Mouse (Mus musculus) adrenal gland, postnatal 0 days (tissue): Measurements from ENCODE around the gene Sgms1. TPM values are rescaled to one million over a fixed set of nuclear protein-coding genes. Genes with fewer than 3 reads are reported as not detected.

Experiments used
- polyA plus RNA-seq: library from polyadenylated mRNA; unstranded; fragments of >200 nt; fragmentation: Nextera tagmentation; extraction: Ambion mirVana; gene quantifications from 2 replicates; pipeline ENCODE4 v1.2.1, GENCODE M21; 2015

Sgms1 gene
- 19.4 and 46.7 TPM in 2 replicates for polyA plus RNA-seq

DNA sequence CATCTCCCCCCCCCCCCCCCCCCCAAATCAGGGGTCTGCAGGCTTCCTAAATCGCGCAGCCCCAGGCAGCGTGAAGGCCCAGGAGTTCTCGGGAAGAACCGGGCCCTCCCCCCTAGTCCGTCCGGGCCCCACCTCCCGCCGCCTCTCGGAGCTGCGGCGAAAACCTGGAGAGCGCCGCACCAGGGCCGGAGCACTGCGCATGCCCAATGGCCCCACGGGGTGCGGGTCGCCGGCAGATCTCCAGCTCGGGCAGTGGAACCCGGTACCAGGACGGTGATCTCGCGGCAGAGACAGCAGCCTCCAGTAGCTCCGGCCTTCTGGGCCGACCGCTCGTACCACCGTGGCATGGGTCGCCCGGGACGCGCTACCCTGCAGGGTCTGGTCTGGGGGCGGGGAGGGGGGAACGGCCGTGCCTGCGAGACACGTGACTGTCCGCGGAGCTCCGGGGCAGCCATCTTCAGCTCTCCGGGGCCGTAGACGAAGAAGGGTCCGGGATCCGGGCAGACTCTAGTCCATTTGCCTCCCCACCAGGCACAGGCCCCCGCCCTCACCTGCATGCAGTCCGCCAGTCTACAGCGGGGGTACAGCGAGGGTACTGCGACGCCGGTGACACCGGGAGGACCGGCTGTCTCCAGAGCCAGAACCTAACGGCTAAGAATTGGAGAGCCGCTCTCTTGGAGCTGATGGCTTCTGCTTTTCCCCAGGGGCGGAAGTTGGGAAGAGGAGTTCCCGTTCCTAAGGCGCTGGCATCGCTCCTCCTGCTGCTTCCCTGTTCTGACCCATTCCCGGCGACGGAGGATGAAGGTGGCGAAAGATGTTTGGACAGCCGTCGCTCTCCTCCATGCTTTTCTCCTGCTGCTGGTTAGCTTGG lies at the start of gene Sgms1:
Gene Sgms1 (minus strand): TSS at position 714 of the 871 bp plus-strand sequence.

DNA sequence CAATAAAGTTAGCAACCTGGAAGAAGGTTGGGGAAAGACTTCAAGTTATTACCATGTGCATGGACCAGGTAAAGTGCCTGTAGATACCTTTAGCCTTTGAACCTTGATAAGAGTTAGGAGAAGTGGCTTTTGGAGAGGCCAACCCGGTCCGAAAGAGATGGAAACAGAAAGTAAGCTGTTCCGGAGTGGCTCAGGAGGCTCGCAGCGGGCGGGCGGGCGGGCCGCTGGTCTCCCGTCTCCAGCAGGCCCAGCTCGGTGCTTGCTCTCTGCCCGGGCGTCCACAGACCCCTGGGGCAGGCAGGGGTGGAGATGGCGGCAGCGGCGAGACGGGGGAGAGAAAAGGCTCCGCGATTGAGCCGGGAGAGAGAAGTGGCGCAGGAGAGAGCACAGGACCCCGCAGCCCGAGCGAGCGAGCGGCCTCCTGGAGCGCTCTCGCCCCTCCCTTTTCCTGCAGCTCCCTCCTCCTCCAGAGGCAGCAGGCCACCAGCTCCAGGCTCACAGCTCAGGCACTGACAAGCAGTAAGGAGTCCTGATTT lies 281.7 kb downstream of the Sgms1 start, which contains the start of gene Asah2:
Gene Asah2 (minus strand): TSS at position 441 of the 536 bp plus-strand sequence.

Other genes with a start within 250 kb of the Sgms1 start
- gene Rpl9-ps6, start 76.9 kb upstream of the Sgms1 start, polyA plus RNA-seq: 127 and 152 TPM in 2 replicates
- 39.8 and 58.4 TPM in 2 replicates for gene Minpp1, start 96.1 kb upstream of the Sgms1 start, polyA plus RNA-seq
- 9.2 and 9.7 TPM in 2 replicates for gene Papss2, start 206.1 kb upstream of the Sgms1 start, polyA plus RNA-seq